Mouse (Mus musculus): Measurements from ENCODE around the gene Ambn. TPM values are rescaled to one million over a fixed set of nuclear protein-coding genes. Genes with fewer than 3 reads are reported as not detected.

Ambn gene
- polyA plus RNA-seq, 1 experiment from 2014 or later = not detected

DNA sequence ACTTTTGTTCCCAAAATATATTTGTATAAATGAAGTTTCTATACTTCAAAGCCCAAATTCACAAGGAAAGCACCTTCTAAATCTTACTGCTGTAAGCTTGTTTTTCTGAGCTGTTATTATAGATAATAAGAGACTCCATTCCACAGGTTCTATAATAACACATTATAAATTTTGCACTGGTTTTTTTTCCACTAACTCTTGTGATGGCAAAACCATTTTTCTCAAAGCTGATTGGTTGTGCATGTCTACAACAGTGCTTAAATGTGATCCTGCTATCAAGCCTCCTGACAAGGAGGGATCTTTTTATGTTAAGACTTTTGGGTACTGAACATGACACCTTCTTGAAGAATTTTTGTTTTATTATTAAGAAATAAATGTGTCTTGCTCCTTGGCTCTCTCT lies 31.9 kb downstream of the Ambn start, which contains the start of gene Enam:
Gene Enam (plus strand): TSS at position 301 of the 400 bp plus-strand sequence.
- Histone ChIP-seq H3K4me2 (ENCODE audit: low read length) (no peak within 1 kb of the TSS), H3K36me3 (ENCODE audit: insufficient read depth, low read length) (no peaks in the 10 kb centered on the region), H3K27ac (no peak within 1 kb of the TSS), H3K27me3 (ENCODE audit: insufficient read depth, low read length) (no peaks in the 10 kb centered on the region), H3K9ac (ENCODE audit: low read depth, low read length) (no peak within 1 kb of the TSS), H3K4me1 (replicated peaks; ENCODE audit: insufficient read depth, low read length) (no peaks in the 10 kb centered on the region), H3K9me3 (replicated peaks; ENCODE audit: low read length) (no peaks in the 10 kb centered on the region), H3K4me3 (replicated peaks; ENCODE audit: low read depth, low read length) (no peak within 1 kb of the TSS)
- no peak for ATAC-seq (replicated peaks; ENCODE audit: low FRiP score, low read depth)
- no peak for TF ChIP-seq CTCF (IDR thresholded peaks at IDR 0.05; ENCODE audit: low read depth)
- no peak for DNase-seq (ENCODE audit: low spot score)

DNA sequence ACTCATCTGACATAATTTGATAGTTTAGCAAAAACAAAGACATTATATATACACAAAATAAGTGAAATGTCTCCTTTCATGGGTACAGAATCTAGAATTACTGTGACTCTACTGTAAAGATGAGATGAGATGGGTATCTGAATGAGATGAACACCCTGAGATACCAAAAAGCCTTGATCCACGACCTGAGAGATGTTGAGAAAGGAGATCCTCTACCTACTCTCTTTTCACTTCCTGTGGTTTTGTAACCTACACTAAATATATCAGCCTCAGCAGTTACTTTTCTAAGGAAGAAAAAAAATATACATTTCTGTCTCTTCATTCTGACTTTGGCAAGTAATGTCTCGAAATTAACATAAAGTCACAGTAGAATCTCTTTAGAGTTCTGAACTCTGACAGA lies 33.2 kb downstream of the Ambn start:
- no peak overlapping the region for H3K4me2 ChIP-seq (ENCODE audit: low read length)
- H3K4me1 ChIP-seq (replicated peaks; ENCODE audit: insufficient read depth, low read length) = no peaks in the 10 kb centered on the region
- ATAC-seq (replicated peaks; ENCODE audit: low FRiP score, low read depth) (no peak), DNase-seq (ENCODE audit: low spot score) (no peak)
- no peak for TF ChIP-seq CTCF (IDR thresholded peaks at IDR 0.05; ENCODE audit: low read depth)
- H3K4me3 ChIP-seq (replicated peaks; ENCODE audit: low read depth, low read length) = no peak overlapping the region
- H3K36me3 ChIP-seq (ENCODE audit: insufficient read depth, low read length) = no peaks in the 10 kb centered on the region
- no peak overlapping the region for H3K9ac ChIP-seq (ENCODE audit: low read depth, low read length)
- no peaks in the 10 kb centered on the region for H3K9me3 ChIP-seq (replicated peaks; ENCODE audit: low read length)
- 67% methylated on average over 2 of the region's 2 CpGs for WGBS
- H3K27ac ChIP-seq = no peak overlapping the region
- H3K27me3 ChIP-seq (ENCODE audit: insufficient read depth, low read length) = no peaks in the 10 kb centered on the region

DNA sequence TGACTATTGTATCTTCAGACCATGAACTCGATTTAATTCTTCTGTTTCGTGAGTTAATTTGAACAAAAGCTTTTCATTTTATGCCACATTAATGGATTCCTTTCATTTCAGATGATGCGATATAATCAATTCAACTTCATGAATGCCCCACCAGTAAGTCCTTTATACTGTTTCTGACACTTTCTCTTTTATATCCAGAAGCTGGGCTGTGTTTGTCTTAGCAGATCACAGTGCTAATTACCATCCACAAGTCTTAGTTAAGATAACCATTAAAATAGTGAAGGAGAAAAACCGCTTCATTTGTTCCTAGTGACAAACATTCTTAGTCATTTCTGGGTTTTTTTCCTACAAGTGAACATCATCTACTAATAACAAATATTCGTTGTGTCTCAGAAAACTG lies 35.3 kb downstream of the Ambn start:
- 84% methylated on average over 5 of the region's 5 CpGs for WGBS
- no peak overlapping the region for H3K27ac ChIP-seq
- ATAC-seq (replicated peaks; ENCODE audit: low FRiP score, low read depth) = no peak
- no peak overlapping the region for H3K4me3 ChIP-seq (replicated peaks; ENCODE audit: low read depth, low read length)
- no peaks in the 10 kb centered on the region for H3K9me3 ChIP-seq (replicated peaks; ENCODE audit: low read length)
- no peak overlapping the region for H3K9ac ChIP-seq (ENCODE audit: low read depth, low read length)
- H3K27me3 ChIP-seq (ENCODE audit: insufficient read depth, low read length) = no peaks in the 10 kb centered on the region
- TF ChIP-seq CTCF (IDR thresholded peaks at IDR 0.05; ENCODE audit: low read depth) = no peak
- no peaks in the 10 kb centered on the region for H3K4me1 ChIP-seq (replicated peaks; ENCODE audit: insufficient read depth, low read length)
- no peak overlapping the region for H3K4me2 ChIP-seq (ENCODE audit: low read length)
- no peaks in the 10 kb centered on the region for H3K36me3 ChIP-seq (ENCODE audit: insufficient read depth, low read length)
- DNase-seq (ENCODE audit: low spot score) = no peak

DNA sequence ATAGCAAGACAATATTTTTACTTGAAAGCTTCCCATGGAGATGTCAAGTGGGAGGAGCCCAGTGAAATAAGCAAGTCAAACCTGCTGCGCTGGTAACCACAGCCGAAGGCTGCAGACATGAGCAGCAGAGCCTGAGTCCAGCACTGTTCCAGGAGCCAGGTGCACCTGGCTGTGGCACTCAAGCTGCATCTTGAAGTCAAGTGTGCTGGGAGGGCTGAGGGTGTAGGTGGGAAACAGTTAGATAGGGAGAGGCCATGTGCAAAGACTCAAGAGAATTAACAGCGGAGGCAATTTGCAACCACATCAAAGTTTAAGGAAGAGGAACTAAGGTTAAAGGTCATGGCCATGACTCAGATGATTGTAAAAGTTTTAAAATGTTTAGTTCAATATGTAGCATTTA lies 44.0 kb downstream of the Ambn start:
- TF ChIP-seq CTCF (IDR thresholded peaks at IDR 0.05; ENCODE audit: low read depth) = no peak
- H3K9ac ChIP-seq (ENCODE audit: low read depth, low read length) = no peak overlapping the region
- H3K4me1 ChIP-seq (replicated peaks; ENCODE audit: insufficient read depth, low read length) = no peaks in the 10 kb centered on the region
- DNase-seq (ENCODE audit: low spot score) (no peak), ATAC-seq (replicated peaks; ENCODE audit: low FRiP score, low read depth) (no peak)
- H3K36me3 ChIP-seq (ENCODE audit: insufficient read depth, low read length) = no peaks in the 10 kb centered on the region
- WGBS = 80% methylated on average over 3 of the region's 3 CpGs
- H3K4me2 ChIP-seq (ENCODE audit: low read length) = no peak overlapping the region
- no peak overlapping the region for H3K27ac ChIP-seq
- no peaks in the 10 kb centered on the region for H3K27me3 ChIP-seq (ENCODE audit: insufficient read depth, low read length)
- no peak overlapping the region for H3K4me3 ChIP-seq (replicated peaks; ENCODE audit: low read depth, low read length)
- H3K9me3 ChIP-seq (replicated peaks; ENCODE audit: low read length) = no peaks in the 10 kb centered on the region

DNA sequence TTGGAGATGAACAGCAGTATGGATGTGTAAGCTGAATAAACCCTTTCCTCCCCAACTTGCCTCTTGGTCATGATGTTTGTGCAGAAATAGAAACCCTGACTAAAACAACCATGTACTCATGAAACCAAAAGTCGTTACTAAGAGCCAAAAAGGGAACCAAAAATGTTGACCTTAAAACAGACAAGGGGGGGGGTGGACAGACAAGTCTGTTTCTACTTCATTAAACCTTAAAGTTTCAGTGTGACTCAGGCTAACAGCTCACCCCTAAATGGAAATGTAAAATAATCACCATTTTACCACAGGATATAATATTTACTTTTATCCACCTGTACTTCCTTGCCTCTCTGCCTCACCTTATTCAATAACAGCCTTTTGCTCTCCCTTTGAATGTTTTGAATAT lies 52.8 kb downstream of the Ambn start:
- no peak for ATAC-seq (replicated peaks; ENCODE audit: low FRiP score, low read depth)
- WGBS = 44% methylated on average over 1 of the region's 1 CpGs
- Histone ChIP-seq H3K9ac (ENCODE audit: low read depth, low read length) (no peak overlapping the region), H3K4me2 (ENCODE audit: low read length) (no peak overlapping the region), H3K4me3 (replicated peaks; ENCODE audit: low read depth, low read length) (no peak overlapping the region), H3K27me3 (ENCODE audit: insufficient read depth, low read length) (no peaks in the 10 kb centered on the region), H3K27ac (no peak overlapping the region), H3K4me1 (replicated peaks; ENCODE audit: insufficient read depth, low read length) (no peaks in the 10 kb centered on the region), H3K9me3 (replicated peaks; ENCODE audit: low read length) (no peaks in the 10 kb centered on the region), H3K36me3 (ENCODE audit: insufficient read depth, low read length) (no peaks in the 10 kb centered on the region)
- TF ChIP-seq CTCF (IDR thresholded peaks at IDR 0.05; ENCODE audit: low read depth) = no peak
- DNase-seq (ENCODE audit: low spot score) = no peak

DNA sequence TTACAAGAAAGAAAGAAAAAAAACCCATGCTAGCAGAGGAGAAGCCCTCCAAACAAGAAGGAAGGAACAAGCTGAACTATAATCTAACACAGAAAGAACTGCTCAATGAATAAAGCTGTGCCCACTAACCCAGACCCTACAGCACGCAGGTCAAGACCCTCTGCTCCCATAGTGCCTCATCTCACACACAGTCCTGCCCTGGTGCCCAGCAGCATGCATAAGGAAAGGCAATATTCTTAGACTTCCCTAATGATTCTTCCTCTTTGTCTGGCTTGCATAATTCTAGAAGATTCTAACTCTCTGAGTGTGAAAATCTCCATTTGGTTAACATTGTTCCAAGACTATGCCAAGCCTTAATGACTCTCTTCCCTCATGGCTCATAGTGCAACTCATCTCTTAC lies 53.2 kb downstream of the Ambn start:
- no peaks in the 10 kb centered on the region for H3K4me1 ChIP-seq (replicated peaks; ENCODE audit: insufficient read depth, low read length)
- DNase-seq (ENCODE audit: low spot score) = no peak
- no peak for ATAC-seq (replicated peaks; ENCODE audit: low FRiP score, low read depth)
- no peak overlapping the region for H3K27ac ChIP-seq
- no peak overlapping the region for H3K4me3 ChIP-seq (replicated peaks; ENCODE audit: low read depth, low read length)
- no peak overlapping the region for H3K9ac ChIP-seq (ENCODE audit: low read depth, low read length)
- H3K4me2 ChIP-seq (ENCODE audit: low read length) = no peak overlapping the region
- H3K36me3 ChIP-seq (ENCODE audit: insufficient read depth, low read length) = no peaks in the 10 kb centered on the region
- no peak for TF ChIP-seq CTCF (IDR thresholded peaks at IDR 0.05; ENCODE audit: low read depth)
- H3K9me3 ChIP-seq (replicated peaks; ENCODE audit: low read length) = no peaks in the 10 kb centered on the region
- H3K27me3 ChIP-seq (ENCODE audit: insufficient read depth, low read length) = no peaks in the 10 kb centered on the region
- 92% methylated on average over 1 of the region's 1 CpGs for WGBS

Other genes starting within 250 kb of the Ambn start
- gene Gm7714, start 187.1 kb upstream of the Ambn start, polyA plus RNA-seq (2015; fragmentation: Nextera tagmentation; extraction: Ambion mirVana) = not detected in 2 replicates
- not detected in 2 replicates for gene Prol1, start 138.7 kb upstream of the Ambn start, polyA plus RNA-seq (2015; fragmentation: Nextera tagmentation; extraction: Ambion mirVana)
- gene Amtn, start 79.9 kb upstream of the Ambn start, polyA plus RNA-seq (2015; fragmentation: Nextera tagmentation; extraction: Ambion mirVana) = not detected in 2 replicates
- not detected in 2 replicates for gene Enam, start 32.0 kb downstream of the Ambn start, polyA plus RNA-seq (2015; fragmentation: Nextera tagmentation; extraction: Ambion mirVana)
- 0.13 and 0.19 TPM in 2 replicates for gene Jchain, start 71.9 kb downstream of the Ambn start, polyA plus RNA-seq (2015; fragmentation: Nextera tagmentation; extraction: Ambion mirVana)
- gene Utp3, start 98.5 kb downstream of the Ambn start, polyA plus RNA-seq (2015; fragmentation: Nextera tagmentation; extraction: Ambion mirVana) = 53.4 and 58.9 TPM in 2 replicates
- gene Rufy3, start 109.0 kb downstream of the Ambn start, polyA plus RNA-seq (2015; fragmentation: Nextera tagmentation; extraction: Ambion mirVana) = 17.9 and 18.8 TPM in 2 replicates
- gene Grsf1, start 220.2 kb downstream of the Ambn start, polyA plus RNA-seq (2015; fragmentation: Nextera tagmentation; extraction: Ambion mirVana) = 82.0 and 82.7 TPM in 2 replicates